Mouse (Mus musculus) heart, embryonic 11.5 days (tissue): ENCODE measurements around the gene Trpv3. TPM values are rescaled to one million over a fixed set of nuclear protein-coding genes. Genes with fewer than 3 reads are reported as not detected.
"Not testable (repeated sequence)": the region's sequence is repeated elsewhere in the genome, so short reads cannot be mapped to it uniquely, and the experiment has no call there.

ENCODE experiments used
- ATAC-seq: fragments of 200-750 bp; cut with Nextera tagmentation; replicated peaks from 2 replicates; pipeline ENCODE4 v1.8.0; 2017; ENCODE audit warnings: moderate library complexity; ENCODE audit not compliant: insufficient number of reproducible peaks, low FRiP score, low TSS enrichment
- H3K27ac ChIP-seq: fragments of 300-500 bp; sonication (generic); 2 replicates; pipeline ENCODE4 v1.5.1; 2014; ENCODE audit warnings: mild to moderate bottlenecking, low read depth, low read length
- H3K27me3 ChIP-seq: fragments of 300-500 bp; sonication (generic); 2 replicates; pipeline ENCODE4 v1.6.1; 2014; ENCODE audit warnings: mild to moderate bottlenecking, low read length, mixed read lengths; ENCODE audit not compliant: control insufficient read depth, insufficient read depth
- H3K36me3 ChIP-seq: fragments of 300-500 bp; sonication (generic); 2 replicates; pipeline ENCODE4 v1.6.1; 2014; ENCODE audit warnings: mild to moderate bottlenecking, low read length, moderate library complexity, mixed read lengths; ENCODE audit not compliant: control insufficient read depth, insufficient read depth
- H3K4me1 ChIP-seq: fragments of 300-500 bp; sonication (generic); 2 replicates; pipeline ENCODE4 v1.6.1; 2014; ENCODE audit warnings: low read length; ENCODE audit not compliant: control insufficient read depth, insufficient read depth
- H3K4me2 ChIP-seq: fragments of 300-500 bp; sonication (generic); 2 replicates; pipeline ENCODE4 v1.6.1; 2014; ENCODE audit warnings: mild to moderate bottlenecking, moderate library complexity
- H3K4me3 ChIP-seq: fragments of 300-500 bp; sonication (generic); 2 replicates; pipeline ENCODE4 v1.5.1; 2014; ENCODE audit warnings: low read depth, low read length
- H3K9ac ChIP-seq: fragments of 300-500 bp; sonication (generic); 2 replicates; pipeline ENCODE4 v1.6.1; 2014; ENCODE audit warnings: mild to moderate bottlenecking, low read depth, low read length, moderate library complexity
- H3K9me3 ChIP-seq: fragments of 300-500 bp; sonication (generic); replicated peaks from 2 replicates; pipeline ENCODE4 v1.6.1; 2016; ENCODE audit warnings: low read length; ENCODE audit not compliant: control insufficient read depth
- WGBS: fragments of 180-500 bp; shearing (Covaris S2); extraction: QIAGEN DNeasy Blood & Tissue Kit; methylation state at CpG from one replicate; pipeline ENCODE4 v1.1.7; 2014; ENCODE audit not compliant: insufficient replicate concordance; 5-methylcytosine and 5-hydroxymethylcytosine counted together
- polyA plus RNA-seq: library from polyadenylated mRNA; unstranded; fragments of >200 nt; fragmentation: Nextera tagmentation; extraction: Ambion mirVana; gene quantifications from 2 replicates; pipeline ENCODE4 v1.2.1, GENCODE M21; 2014

The Trpv3 gene
- polyA plus RNA-seq, 1 experiment from 2014 or later, result 0.03 TPM

DNA sequence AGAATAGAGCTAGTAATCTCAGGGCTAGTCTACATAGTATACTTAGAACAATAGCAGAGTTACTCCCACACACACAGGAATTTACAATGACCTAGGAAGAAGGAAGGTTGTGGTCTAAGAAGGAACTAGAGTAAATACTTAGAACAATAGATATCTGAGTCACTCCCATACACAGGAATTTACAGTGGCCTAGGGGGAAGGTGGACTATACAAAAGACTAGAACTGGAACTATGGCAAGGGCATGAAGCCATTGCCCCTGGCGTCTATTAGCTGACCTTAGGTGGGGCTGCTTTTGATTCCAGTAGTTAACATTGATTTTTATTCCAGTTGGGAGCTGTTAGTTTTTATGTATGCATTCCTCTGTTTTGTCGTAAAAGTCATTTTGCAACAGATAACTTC lies 51.4 kb downstream of the Trpv3 start:
- not testable (repeated sequence) for H3K27ac ChIP-seq, H3K4me3 ChIP-seq, H3K36me3 ChIP-seq, ATAC-seq, H3K4me1 ChIP-seq, H3K27me3 ChIP-seq, H3K9me3 ChIP-seq, H3K9ac ChIP-seq, H3K4me2 ChIP-seq
- WGBS, result 72% methylated on average over 2 of the region's 2 CpGs

DNA sequence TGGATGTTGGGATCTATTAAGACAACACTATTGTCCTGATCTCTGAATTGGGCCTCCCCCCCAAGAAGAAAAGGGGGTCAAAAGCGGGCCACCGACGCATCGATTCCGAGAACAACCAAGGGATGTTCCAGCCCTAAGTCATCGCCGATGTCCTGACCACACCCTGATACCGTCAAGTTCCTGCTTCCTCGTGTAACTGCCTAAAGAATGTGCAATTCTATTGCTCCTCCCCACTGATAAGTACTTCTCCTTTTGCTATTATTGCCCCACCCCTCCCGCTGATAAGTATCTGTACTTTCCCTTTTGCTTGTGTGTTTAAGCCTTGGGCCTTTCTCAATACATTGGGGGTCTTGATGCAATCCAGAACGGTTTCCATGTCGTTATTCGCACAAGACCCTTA lies 53.9 kb downstream of the Trpv3 start:
- not testable (repeated sequence) for H3K4me1 ChIP-seq, H3K9me3 ChIP-seq, H3K27ac ChIP-seq, H3K4me2 ChIP-seq, H3K27me3 ChIP-seq, H3K36me3 ChIP-seq, H3K9ac ChIP-seq, H3K4me3 ChIP-seq, ATAC-seq
- 86% methylated on average over 13 of the region's 13 CpGs for WGBS

- Histone ChIP-seq H3K4me2 (no peak overlapping the region), H3K9ac (no peak overlapping the region), H3K4me1 (no peaks in the 10 kb centered on the region), H3K27me3 (no peaks in the 10 kb centered on the region), H3K9me3 (no peaks in the 10 kb centered on the region), H3K4me3 (no peak overlapping the region), H3K36me3 (no peaks in the 10 kb centered on the region), H3K27ac (no peak overlapping the region)
- 68% methylated on average over 9 of the region's 9 CpGs for WGBS
- ATAC-seq, result no peak
Observed at GRCm38 (mm10) chr11:73323906-73324830, 57.0 kb downstream of the Trpv3 start.

- ATAC-seq, result no peak
- Histone ChIP-seq H3K9ac (no peak overlapping the region), H3K4me2 (no peak overlapping the region), H3K4me1 (no peaks in the 10 kb centered on the region), H3K27me3 (no peaks in the 10 kb centered on the region), H3K4me3 (no peak overlapping the region), H3K27ac (no peak overlapping the region), H3K9me3 (no peaks in the 10 kb centered on the region), H3K36me3 (no peaks in the 10 kb centered on the region)
- 65% methylated on average over 12 of the region's 12 CpGs for WGBS
Observed at GRCm38 (mm10) chr11:73326485-73326886, 59.3 kb downstream of the Trpv3 start.

DNA sequence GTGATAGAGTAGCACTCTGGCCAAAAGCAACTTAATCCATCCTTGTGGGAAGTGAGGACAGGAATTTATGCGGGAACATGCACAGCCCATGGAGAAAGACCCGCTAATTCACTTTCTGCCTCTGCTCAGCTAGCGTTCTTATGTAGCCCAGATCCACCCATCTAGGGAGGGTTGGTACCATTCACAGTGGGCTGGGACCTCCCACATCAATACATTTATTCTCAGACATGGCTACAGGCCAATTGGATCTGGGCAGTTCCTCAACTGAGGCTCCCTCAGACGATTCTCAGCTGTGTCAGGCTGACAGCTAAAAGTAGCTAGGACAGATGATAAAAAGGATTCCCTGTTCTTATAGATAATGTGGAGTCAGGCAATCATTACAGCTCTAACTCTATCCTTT lies 60.2 kb downstream of the Trpv3 start:
- 60% methylated on average over 4 of the region's 4 CpGs for WGBS
- ATAC-seq, result no peak
- no peak overlapping the region for H3K9ac ChIP-seq

DNA sequence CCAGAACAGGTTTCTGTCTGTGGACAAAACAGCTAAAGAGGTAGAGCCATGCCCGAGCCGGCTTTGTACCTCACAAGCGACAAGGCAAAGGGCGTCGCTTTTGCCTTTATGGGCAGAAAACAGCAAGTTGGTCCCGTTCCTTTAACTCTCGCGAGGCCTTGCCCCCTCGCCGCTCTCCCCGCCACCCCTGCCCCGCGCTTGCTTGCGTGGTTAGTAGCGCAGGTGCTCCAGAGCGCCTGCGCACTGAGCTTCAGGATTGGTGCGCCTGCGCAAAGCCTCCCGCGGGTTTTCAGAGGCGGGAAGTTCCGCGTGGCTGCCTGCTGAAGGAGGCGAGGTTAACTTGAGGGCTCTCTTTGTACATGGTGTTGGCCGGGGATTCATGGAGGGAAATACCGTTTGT lies 62.3 kb downstream of the Trpv3 start, which contains the start of the genes Aspa, Gm49340 and Spata22:
Gene Aspa (minus strand): TSS at position 155 of the 400 bp plus-strand sequence.
Gene Gm49340 (plus strand): TSS at position 300 of the 400 bp plus-strand sequence.
Gene Spata22 (plus strand): TSS at position 300 of the 400 bp plus-strand sequence.
- no peak within 1 kb of the TSS for H3K4me2 ChIP-seq
- H3K9ac ChIP-seq, result no peak within 1 kb of the TSS
- ATAC-seq, result no peak
- H3K27me3 ChIP-seq, result no peaks in the 10 kb centered on the region
- no peaks in the 10 kb centered on the region for H3K9me3 ChIP-seq
- H3K4me3 ChIP-seq, result no peak within 1 kb of the TSS
- H3K4me1 ChIP-seq, result no peaks in the 10 kb centered on the region
- no peaks in the 10 kb centered on the region for H3K36me3 ChIP-seq
- no peak within 1 kb of the TSS for H3K27ac ChIP-seq
- 67% methylated on average over 27 of the region's 27 CpGs for WGBS

More for the DNA sequence above, 60.2 kb downstream of the Trpv3 start:
- H3K4me3 ChIP-seq, result no peak overlapping the region
- no peaks in the 10 kb centered on the region for H3K9me3 ChIP-seq
- H3K27ac ChIP-seq, result no peak overlapping the region
- H3K36me3 ChIP-seq, result no peaks in the 10 kb centered on the region
- no peak overlapping the region for H3K4me2 ChIP-seq
- no peaks in the 10 kb centered on the region for H3K4me1 ChIP-seq
- no peaks in the 10 kb centered on the region for H3K27me3 ChIP-seq

GRCm38 (mm10) chr11:73333357-73333756 lies 66.2 kb downstream of the Trpv3 start:
- ATAC-seq, result no peak
- Histone ChIP-seq H3K9ac (no peak overlapping the region), H3K27ac (no peak overlapping the region), H3K4me2 (no peak overlapping the region), H3K27me3 (no peaks in the 10 kb centered on the region), H3K4me3 (no peak overlapping the region), H3K36me3 (no peaks in the 10 kb centered on the region), H3K9me3 (no peaks in the 10 kb centered on the region), H3K4me1 (no peaks in the 10 kb centered on the region)
- WGBS, result 79% methylated on average over 2 of the region's 2 CpGs

DNA sequence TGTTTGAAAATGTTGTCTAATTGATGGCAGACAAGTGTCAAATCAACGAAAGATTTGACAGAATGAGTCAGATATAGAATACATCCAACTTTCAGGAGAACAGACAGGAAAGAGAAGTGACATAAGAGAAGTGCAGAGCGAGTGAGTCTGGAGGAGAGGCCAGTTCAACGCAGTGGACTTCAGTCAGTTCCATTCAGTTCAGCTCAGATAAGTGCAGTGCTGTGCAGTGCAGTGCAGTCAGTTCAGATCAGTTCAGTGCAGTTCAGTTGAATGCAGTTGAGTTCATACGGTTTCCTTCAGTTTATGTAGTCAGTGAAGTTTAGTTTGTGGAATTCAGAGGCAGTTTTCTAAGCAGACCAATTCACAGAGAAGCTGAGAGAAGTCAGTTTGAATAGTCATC lies 69.7 kb downstream of the Trpv3 start:
- 69% methylated on average over 4 of the region's 4 CpGs for WGBS
- H3K36me3 ChIP-seq, result no peaks in the 10 kb centered on the region
- H3K27ac ChIP-seq, result no peak overlapping the region
- no peak overlapping the region for H3K9ac ChIP-seq
- no peak overlapping the region for H3K4me2 ChIP-seq
- H3K4me3 ChIP-seq, result no peak overlapping the region
- no peaks in the 10 kb centered on the region for H3K9me3 ChIP-seq
- H3K4me1 ChIP-seq, result no peaks in the 10 kb centered on the region
- no peaks in the 10 kb centered on the region for H3K27me3 ChIP-seq
- no peak for ATAC-seq
